Mouse (Mus musculus) hindbrain, embryonic 12.5 days (tissue): ENCODE results near the gene Sidt2. TPM values are rescaled to one million over a fixed set of nuclear protein-coding genes. Genes with fewer than 3 reads are reported as not detected.
A peak's percentile ranks its signal among the peaks of the same experiment; 100 is the strongest.

Source experiments
- ATAC-seq: fragments of 200-750 bp; cut with Nextera tagmentation; 2 replicates; pipeline ENCODE4 v1.8.0; 2017; ENCODE audit warnings: moderate TSS enrichment; ENCODE audit not compliant: low FRiP score
- H3K27ac ChIP-seq: fragments of 300-500 bp; sonication (generic); 2 replicates; pipeline ENCODE4 v1.5.1; 2016; ENCODE audit warnings: mild to moderate bottlenecking
- H3K27me3 ChIP-seq: fragments of 300-500 bp; sonication (generic); 2 replicates; pipeline ENCODE4 v1.6.1; 2016; ENCODE audit warnings: mild to moderate bottlenecking
- H3K36me3 ChIP-seq: fragments of 300-500 bp; sonication (generic); 2 replicates; pipeline ENCODE4 v1.6.1; 2016; ENCODE audit warnings: mild to moderate bottlenecking
- H3K4me1 ChIP-seq: fragments of 300-500 bp; sonication (generic); 2 replicates; pipeline ENCODE4 v1.6.1; 2016
- H3K4me2 ChIP-seq: fragments of 300-500 bp; sonication (generic); replicated peaks from 2 replicates; pipeline ENCODE4 v1.6.1; 2016; ENCODE audit warnings: mild to moderate bottlenecking
- H3K4me3 ChIP-seq: fragments of 300-500 bp; sonication (generic); 2 replicates; pipeline ENCODE4 v1.5.1; 2016; ENCODE audit warnings: mild to moderate bottlenecking
- H3K9ac ChIP-seq: fragments of 300-500 bp; sonication (generic); 2 replicates; pipeline ENCODE4 v1.6.1; 2016; ENCODE audit warnings: mild to moderate bottlenecking, moderate library complexity
- H3K9me3 ChIP-seq: fragments of 300-500 bp; sonication (generic); replicated peaks from 2 replicates; pipeline ENCODE4 v1.6.1; 2016; ENCODE audit warnings: mild to moderate bottlenecking
- WGBS: fragments of 180-500 bp; shearing (Covaris S2); methylation state at CpG from one replicate; pipeline ENCODE4 v1.1.7; 2016; 5-methylcytosine and 5-hydroxymethylcytosine counted together
- polyA plus RNA-seq: library from polyadenylated mRNA; unstranded; fragments of >200 nt; fragmentation: Nextera tagmentation; extraction: Ambion mirVana; gene quantifications from 2 replicates; pipeline ENCODE4 v1.2.1, GENCODE M21; 2016

The Sidt2 gene
- polyA plus RNA-seq = 43.2 and 46.4 TPM in 2 replicates

DNA sequence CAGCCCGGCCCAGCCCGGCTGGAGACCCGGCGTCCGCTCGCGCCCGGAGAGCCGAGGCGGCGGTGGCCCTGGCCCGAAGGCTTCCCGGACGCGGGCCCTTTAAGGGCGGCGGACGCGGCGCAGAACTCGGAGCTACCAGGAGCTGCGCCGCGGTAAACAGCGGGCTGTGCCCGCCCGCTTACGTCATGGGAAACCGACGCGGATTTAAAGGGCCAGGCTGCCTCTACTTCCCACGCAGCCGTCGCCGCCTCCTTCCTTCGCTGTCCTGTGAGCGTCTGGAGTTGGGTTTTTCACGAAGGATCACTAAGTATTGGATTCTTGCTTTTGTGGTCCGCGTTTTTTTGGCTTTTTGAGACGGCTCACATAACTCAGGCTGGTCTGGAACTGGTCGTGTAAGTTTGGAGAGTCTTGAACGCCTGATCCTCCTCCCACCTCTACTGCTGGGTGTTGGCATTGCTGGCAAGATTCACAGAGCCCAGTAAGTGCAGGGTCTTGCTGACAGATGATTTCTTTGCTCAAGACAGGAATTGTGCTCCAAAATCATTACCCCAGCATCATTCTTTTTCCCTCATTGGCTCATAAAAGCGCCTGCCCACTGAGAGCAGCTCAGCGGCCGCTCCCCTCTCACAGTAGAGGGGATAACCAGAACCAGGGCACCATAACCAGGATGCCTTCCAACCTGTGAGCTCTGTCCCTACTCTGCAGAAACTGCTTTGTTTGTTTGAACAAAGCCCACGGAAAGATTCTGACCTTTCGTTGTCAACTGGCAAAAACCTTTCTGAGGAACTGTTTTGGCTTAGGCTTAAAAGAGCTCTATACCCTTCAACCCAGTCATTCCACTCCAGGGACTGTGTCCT is at the start of gene Sidt2:
Gene Sidt2 (minus strand): TSS at position 152 of the 857 bp plus-strand sequence.
- peak within 1 kb of the TSS; percentile 94 for H3K4me2 ChIP-seq
- ATAC-seq = peak; percentile 95
- peak within 1 kb of the TSS; percentile 88 for H3K4me3 ChIP-seq
- WGBS = under 1% methylated on average over 44 of the region's 48 CpGs
- peaks cover 39% of the 10 kb centered on the region for H3K4me1 ChIP-seq
- no peaks in the 10 kb centered on the region for H3K9me3 ChIP-seq
- peak within 1 kb of the TSS; percentile 85 for H3K27ac ChIP-seq
- peak within 1 kb of the TSS; percentile 91 for H3K9ac ChIP-seq
- H3K27me3 ChIP-seq = no peaks in the 10 kb centered on the region
- H3K36me3 ChIP-seq = peaks cover 15% of the 10 kb centered on the region

- Histone ChIP-seq H3K27ac (no peak overlapping the region), H3K4me2 (no peak overlapping the region), H3K4me1 (no peaks in the 10 kb centered on the region), H3K9me3 (no peaks in the 10 kb centered on the region), H3K36me3 (no peaks in the 10 kb centered on the region), H3K9ac (no peak overlapping the region), H3K4me3 (no peak overlapping the region), H3K27me3 (no peaks in the 10 kb centered on the region)
- WGBS = 62% methylated on average over 3 of the region's 3 CpGs
- ATAC-seq = no peak
These were observed 49.5 kb upstream of the Sidt2 start for GRCm38 (mm10) chr9:46004529-46004928.

GRCm38 (mm10) chr9:46003729-46004128 is 48.7 kb upstream of the Sidt2 start:
- no peak for ATAC-seq
- H3K4me2 ChIP-seq = no peak overlapping the region
- 11% methylated on average over 7 of the region's 7 CpGs for WGBS

GRCm38 (mm10) chr9:45999009-45999408 is 44.0 kb upstream of the Sidt2 start:
- Histone ChIP-seq H3K27ac (no peak overlapping the region), H3K36me3 (no peaks in the 10 kb centered on the region)

More at GRCm38 (mm10) chr9:46003729-46004128, 48.7 kb upstream of the Sidt2 start:
- no peak overlapping the region for H3K4me3 ChIP-seq
- no peak overlapping the region for H3K27ac ChIP-seq
- no peaks in the 10 kb centered on the region for H3K36me3 ChIP-seq
- no peak overlapping the region for H3K9ac ChIP-seq
- no peaks in the 10 kb centered on the region for H3K9me3 ChIP-seq
- H3K27me3 ChIP-seq = no peaks in the 10 kb centered on the region
- no peaks in the 10 kb centered on the region for H3K4me1 ChIP-seq

DNA sequence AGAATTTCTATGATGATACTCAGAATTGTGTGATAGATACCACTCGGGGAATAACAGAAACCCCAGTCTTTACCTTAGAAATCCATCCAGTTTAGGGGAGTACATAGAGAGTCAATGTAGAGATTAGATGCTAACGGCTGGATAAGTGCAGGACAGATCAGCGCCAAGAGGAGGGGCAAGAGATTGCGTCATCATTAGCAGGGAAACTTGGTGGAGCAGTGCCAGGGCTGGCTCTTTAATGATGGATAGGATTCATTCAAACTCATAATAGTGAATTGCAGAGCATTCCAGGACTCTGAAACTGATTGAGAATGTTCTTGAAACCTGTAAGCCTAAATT is 30.1 kb upstream of the Sidt2 start:
- H3K9ac ChIP-seq = peak overlapping the region; percentile 95
- H3K9me3 ChIP-seq = no peaks in the 10 kb centered on the region
- no peaks in the 10 kb centered on the region for H3K27me3 ChIP-seq
- peak overlapping the region; percentile 73 for H3K4me3 ChIP-seq
- no peaks in the 10 kb centered on the region for H3K36me3 ChIP-seq
- ATAC-seq = peak; percentile 69
- peak overlapping the region; percentile 85 for H3K4me2 ChIP-seq
- H3K27ac ChIP-seq = peak overlapping the region; percentile 96
- under 1% methylated on average over 4 of the region's 4 CpGs for WGBS
- peaks cover 29% of the 10 kb centered on the region for H3K4me1 ChIP-seq

More at GRCm38 (mm10) chr9:45999009-45999408, 44.0 kb upstream of the Sidt2 start:
- Histone ChIP-seq H3K9ac (no peak overlapping the region), H3K4me2 (no peak overlapping the region), H3K27me3 (no peaks in the 10 kb centered on the region), H3K4me3 (no peak overlapping the region), H3K9me3 (no peaks in the 10 kb centered on the region), H3K4me1 (no peaks in the 10 kb centered on the region)
- 67% methylated on average over 4 of the region's 4 CpGs for WGBS
- ATAC-seq = no peak

GRCm38 (mm10) chr9:45984409-45985228 is 29.6 kb upstream of the Sidt2 start:
- peak; percentile 92 for ATAC-seq
- Histone ChIP-seq H3K9ac (peak overlapping the region; percentile 95), H3K36me3 (no peaks in the 10 kb centered on the region), H3K4me3 (peak overlapping the region; percentile 73), H3K9me3 (no peaks in the 10 kb centered on the region), H3K27ac (peak overlapping the region; percentile 96), H3K27me3 (no peaks in the 10 kb centered on the region), H3K4me1 (peaks cover 34% of the 10 kb centered on the region), H3K4me2 (peak overlapping the region; percentile 85)
- WGBS = under 1% methylated on average over 67 of the region's 76 CpGs

GRCm38 (mm10) chr9:45983676-45984408 is 28.8 kb upstream of the Sidt2 start:
- Histone ChIP-seq H3K4me1 (peaks cover 34% of the 10 kb centered on the region), H3K9ac (peak overlapping the region; percentile 95), H3K9me3 (no peaks in the 10 kb centered on the region), H3K4me3 (peak overlapping the region; percentile 73), H3K27me3 (no peaks in the 10 kb centered on the region), H3K27ac (peak overlapping the region; percentile 96), H3K4me2 (peak overlapping the region; percentile 85), H3K36me3 (no peaks in the 10 kb centered on the region)
- ATAC-seq = no peak
- WGBS = 1% methylated on average over 23 of the region's 23 CpGs

- Histone ChIP-seq H3K27me3 (no peaks in the 10 kb centered on the region), H3K36me3 (no peaks in the 10 kb centered on the region), H3K9ac (no peak overlapping the region), H3K4me3 (no peak overlapping the region), H3K4me1 (peaks cover 34% of the 10 kb centered on the region), H3K9me3 (no peaks in the 10 kb centered on the region), H3K27ac (no peak overlapping the region), H3K4me2 (no peak overlapping the region)
- no peak for ATAC-seq
These were observed 26.3 kb upstream of the Sidt2 start for GRCm38 (mm10) chr9:45981331-45981730.

GRCm38 (mm10) chr9:45980611-45981010 is 25.6 kb upstream of the Sidt2 start:
- Histone ChIP-seq H3K27me3 (no peaks in the 10 kb centered on the region), H3K9me3 (no peaks in the 10 kb centered on the region), H3K4me3 (no peak overlapping the region), H3K4me2 (no peak overlapping the region), H3K9ac (no peak overlapping the region), H3K27ac (no peak overlapping the region), H3K36me3 (peaks cover 3% of the 10 kb centered on the region; the same call in 1 of the 2 replicates), H3K4me1 (peaks cover 34% of the 10 kb centered on the region)
- WGBS = 93% methylated on average over 1 of the region's 1 CpGs
- no peak for ATAC-seq

DNA sequence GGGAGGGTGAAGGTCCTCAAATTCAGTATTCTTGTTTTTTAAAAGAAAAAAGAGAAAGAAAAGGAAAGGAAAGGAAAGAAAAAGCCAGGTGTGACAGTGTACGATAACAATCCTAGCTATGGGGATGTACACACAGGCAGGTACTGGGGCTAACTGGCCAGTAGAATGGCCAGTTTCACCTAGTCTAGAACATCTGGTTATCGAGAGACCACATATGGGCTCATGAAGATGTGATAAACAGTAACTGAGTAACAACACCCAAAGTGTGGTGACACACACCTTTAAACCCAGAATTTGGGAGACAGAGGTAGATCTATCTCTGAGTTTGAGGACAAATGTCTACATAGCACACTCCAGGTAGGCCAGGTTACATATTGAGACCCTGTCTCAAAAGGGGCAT is 24.7 kb upstream of the Sidt2 start:
- H3K36me3 ChIP-seq = peaks cover 9% of the 10 kb centered on the region
- no peak for ATAC-seq
- 97% methylated on average over 2 of the region's 2 CpGs for WGBS

GRCm38 (mm10) chr9:45976884-45977283 is 21.8 kb upstream of the Sidt2 start:
- Histone ChIP-seq H3K4me2 (no peak overlapping the region), H3K36me3 (peaks cover 34% of the 10 kb centered on the region), H3K27ac (no peak overlapping the region), H3K9ac (no peak overlapping the region), H3K27me3 (no peaks in the 10 kb centered on the region), H3K9me3 (no peaks in the 10 kb centered on the region), H3K4me3 (no peak overlapping the region), H3K4me1 (peaks cover 16% of the 10 kb centered on the region; the same call in 1 of the 2 replicates)
- ATAC-seq = no peak
- 91% methylated on average over 2 of the region's 2 CpGs for WGBS

More for the DNA sequence above, 24.7 kb upstream of the Sidt2 start:
- Histone ChIP-seq H3K9ac (no peak overlapping the region), H3K27ac (no peak overlapping the region), H3K4me3 (no peak overlapping the region), H3K4me2 (no peak overlapping the region), H3K27me3 (no peaks in the 10 kb centered on the region), H3K9me3 (no peaks in the 10 kb centered on the region), H3K4me1 (peaks cover 32% of the 10 kb centered on the region)

GRCm38 (mm10) chr9:45963577-45963976 is 8.5 kb upstream of the Sidt2 start:
- peaks cover 3% of the 10 kb centered on the region; the same call in 1 of the 2 replicates for H3K4me1 ChIP-seq
- H3K4me3 ChIP-seq = no peak overlapping the region
- no peak overlapping the region for H3K4me2 ChIP-seq
- H3K9ac ChIP-seq = no peak overlapping the region
- H3K27ac ChIP-seq = no peak overlapping the region
- no peak for ATAC-seq
- no peaks in the 10 kb centered on the region for H3K27me3 ChIP-seq
- no peaks in the 10 kb centered on the region for H3K9me3 ChIP-seq
- 94% methylated on average over 6 of the region's 6 CpGs for WGBS
- peaks cover 72% of the 10 kb centered on the region for H3K36me3 ChIP-seq
